Mouse (Mus musculus): ENCODE results near the gene Edil3. TPM values are rescaled to one million over a fixed set of nuclear protein-coding genes. Genes with fewer than 3 reads are reported as not detected.

Edil3 gene
- total RNA-seq, 2 experiments from 2014 or later = 0.09 to 0.59 TPM

- DNase-seq (ENCODE audit: low spot score) = no peak
Observed at GRCm38 (mm10) chr13:89238104-89238503, 416.8 kb downstream of the Edil3 start.

GRCm38 (mm10) chr13:89253990-89254642, 432.8 kb downstream of the Edil3 start:
- DNase-seq (ENCODE audit: low spot score) = no peak

GRCm38 (mm10) chr13:89256906-89257305, 435.6 kb downstream of the Edil3 start:
- no peak for DNase-seq (ENCODE audit: low spot score)

GRCm38 (mm10) chr13:89286696-89287305, 465.5 kb downstream of the Edil3 start:
- DNase-seq (ENCODE audit: low spot score) = no peak

GRCm38 (mm10) chr13:89288201-89288600, 466.9 kb downstream of the Edil3 start:
- DNase-seq (ENCODE audit: low spot score) = no peak

GRCm38 (mm10) chr13:89321155-89321554, 499.9 kb downstream of the Edil3 start:
- DNase-seq (ENCODE audit: low spot score) = no peak

- DNase-seq (ENCODE audit: low spot score) = no peak
Observed at GRCm38 (mm10) chr13:89324282-89324681, 503.0 kb downstream of the Edil3 start.

- no peak for DNase-seq (ENCODE audit: low spot score)
Observed at GRCm38 (mm10) chr13:89334494-89334893, 513.2 kb downstream of the Edil3 start.

- DNase-seq (ENCODE audit: low spot score) = no peak
Observed at GRCm38 (mm10) chr13:89335908-89336579, 514.8 kb downstream of the Edil3 start.

GRCm38 (mm10) chr13:89339055-89339454, 517.8 kb downstream of the Edil3 start:
- no peak for DNase-seq (ENCODE audit: low spot score)

- DNase-seq (ENCODE audit: low spot score) = no peak
Observed at GRCm38 (mm10) chr13:89339776-89340175, 518.5 kb downstream of the Edil3 start.

GRCm38 (mm10) chr13:89355234-89355633, 534.0 kb downstream of the Edil3 start:
- no peak for DNase-seq (ENCODE audit: low spot score)

GRCm38 (mm10) chr13:89358407-89358806, 537.1 kb downstream of the Edil3 start:
- DNase-seq (ENCODE audit: low spot score) = no peak

- DNase-seq (ENCODE audit: low spot score) = no peak
Observed at GRCm38 (mm10) chr13:89362274-89362673, 541.0 kb downstream of the Edil3 start.

GRCm38 (mm10) chr13:89371253-89371652, 550.0 kb downstream of the Edil3 start:
- DNase-seq (ENCODE audit: low spot score) = no peak

GRCm38 (mm10) chr13:89371656-89372240, 550.5 kb downstream of the Edil3 start:
- DNase-seq (ENCODE audit: low spot score) = no peak

Data from gastrocnemius, adult 18-20 months (tissue).